7 mouse cellular contexts compared by ENCODE assay signal in the genomic region with DNA sequence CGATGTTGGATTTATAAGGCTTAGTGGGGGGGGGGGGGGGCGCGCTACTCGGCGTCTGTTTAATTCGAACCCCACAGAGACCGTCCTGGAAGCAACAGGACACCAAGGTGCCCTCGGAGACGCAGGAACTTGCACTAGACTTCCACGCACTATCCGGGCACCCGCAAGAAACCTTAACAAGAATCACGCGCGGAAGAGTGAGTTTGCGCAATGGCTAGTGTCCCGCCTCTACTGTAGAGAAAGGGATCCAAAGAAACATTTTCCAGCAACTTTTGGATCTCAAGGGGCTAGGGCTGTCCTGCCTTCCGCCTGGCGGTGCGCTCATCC. TPM values are rescaled to one million over a fixed set of nuclear protein-coding genes. Genes with fewer than 3 reads are reported as not detected.
DNase-seq lines count a peak whose midpoint lies in the region; ATAC-seq and TF ChIP-seq lines count a peak whose summit lies in the region.

No protein-coding gene starts in this region.

- H3K27me3 ChIP-seq in lung, postnatal 0 days (replicated peaks; ENCODE audit: insufficient read depth, low read length) = no peaks in the 10 kb centered on the region
- no peaks in the 10 kb centered on the region for H3K27me3 ChIP-seq in forebrain, embryonic 14.5 days (replicated peaks; ENCODE audit: control insufficient read depth, insufficient read depth, low read length)
- no peaks in the 10 kb centered on the region for H3K27me3 ChIP-seq in limb, embryonic 14.5 days (ENCODE audit: control insufficient read depth, insufficient read depth, low read length)
- no peaks in the 10 kb centered on the region for H3K27me3 ChIP-seq in stomach, embryonic 14.5 days (ENCODE audit: control insufficient read depth, insufficient read depth, low read length)

- ATAC-seq in lung, postnatal 0 days = no peak
- ATAC-seq in forebrain, embryonic 14.5 days = no peak
- no peak for ATAC-seq in limb, embryonic 14.5 days (ENCODE audit: low FRiP score, low read depth)
- ATAC-seq in stomach, embryonic 14.5 days (ENCODE audit: insufficient number of reproducible peaks, insufficient read depth, low FRiP score, low read depth) = no peak; the same call in 1 of the 2 replicates

- no peak overlapping the region for H3K27ac ChIP-seq in lung, postnatal 0 days (ENCODE audit: low read length)
- H3K27ac ChIP-seq in forebrain, embryonic 14.5 days (ENCODE audit: low read depth, low read length) = no peak overlapping the region
- peak overlapping the region; percentile 98 for H3K27ac ChIP-seq in limb, embryonic 14.5 days (replicated peaks; ENCODE audit: low read depth, low read length)
- H3K27ac ChIP-seq in stomach, embryonic 14.5 days (ENCODE audit: low read length) = peak overlapping the region; percentile 63; the same call in 1 of the 2 replicates

- no peak for TF ChIP-seq POLR2A in limb, embryonic 14.5 days (IDR thresholded peaks at IDR 0.05; ENCODE audit: borderline replicate concordance, extremely low read depth, insufficient read depth, insufficient read length)

- 4% methylated on average over 20 of the region's 20 CpGs for WGBS in lung, postnatal 0 days
- WGBS in forebrain, embryonic 14.5 days = 4% methylated on average over 20 of the region's 20 CpGs
- under 1% methylated on average over 16 of the region's 20 CpGs for WGBS in limb, embryonic 14.5 days
- 5% methylated on average over 20 of the region's 20 CpGs for WGBS in stomach, embryonic 14.5 days

- no peak for TF ChIP-seq CTCF in lung, postnatal 0 days (IDR thresholded peaks at IDR 0.05)

- H3K4me1 ChIP-seq in lung, postnatal 0 days (ENCODE audit: insufficient read depth, low read depth, low read length) = no peaks in the 10 kb centered on the region
- peaks cover 10% of the 10 kb centered on the region; the same call in 1 of the 2 replicates for H3K4me1 ChIP-seq in forebrain, embryonic 14.5 days (ENCODE audit: control insufficient read depth, insufficient read depth, low read length)
- peaks cover 49% of the 10 kb centered on the region for H3K4me1 ChIP-seq in limb, embryonic 14.5 days (ENCODE audit: control insufficient read depth, insufficient read depth, low read length)
- H3K4me1 ChIP-seq in stomach, embryonic 14.5 days (ENCODE audit: control insufficient read depth, insufficient read depth, low read length) = peaks cover 40% of the 10 kb centered on the region

- peak overlapping the region; percentile 100 for H3K4me2 ChIP-seq in lung, postnatal 0 days (replicated peaks; ENCODE audit: low read depth, low read length)
- peak overlapping the region; percentile 92 for H3K4me2 ChIP-seq in forebrain, embryonic 14.5 days (ENCODE audit: low read length)
- peak overlapping the region; percentile 97 for H3K4me2 ChIP-seq in limb, embryonic 14.5 days (replicated peaks; ENCODE audit: low read depth, low read length, severe bottlenecking)
- peak overlapping the region; percentile 100 for H3K4me2 ChIP-seq in stomach, embryonic 14.5 days (replicated peaks; ENCODE audit: low read depth, low read length)

- no peaks in the 10 kb centered on the region for H3K36me3 ChIP-seq in lung, postnatal 0 days (ENCODE audit: insufficient read depth, low read length)
- no peaks in the 10 kb centered on the region for H3K36me3 ChIP-seq in forebrain, embryonic 14.5 days (ENCODE audit: control insufficient read depth, insufficient read depth, low read length)
- peaks cover 5% of the 10 kb centered on the region; the same call in 1 of the 2 replicates for H3K36me3 ChIP-seq in limb, embryonic 14.5 days (ENCODE audit: control insufficient read depth, insufficient read depth, low read length)
- H3K36me3 ChIP-seq in stomach, embryonic 14.5 days (ENCODE audit: control insufficient read depth, insufficient read depth, low read length) = no peaks in the 10 kb centered on the region

- peak overlapping the region; percentile 56 for H3K4me3 ChIP-seq in lung, postnatal 0 days (ENCODE audit: low read depth, low read length)
- peak overlapping the region; percentile 64 for H3K4me3 ChIP-seq in forebrain, embryonic 14.5 days (ENCODE audit: low read depth, low read length)
- peak overlapping the region; percentile 86 for H3K4me3 ChIP-seq in limb, embryonic 14.5 days (replicated peaks; ENCODE audit: low read length)
- peak overlapping the region; percentile 70 for H3K4me3 ChIP-seq in stomach, embryonic 14.5 days (ENCODE audit: low read depth, low read length)

- TF ChIP-seq EP300 in lung, postnatal 0 days (IDR thresholded peaks at IDR 0.05) = no peak

- no peak overlapping the region for H3K9ac ChIP-seq in lung, postnatal 0 days (replicated peaks; ENCODE audit: low read depth)
- H3K9ac ChIP-seq in forebrain, embryonic 14.5 days (ENCODE audit: low read length) = peak overlapping the region; percentile 80
- H3K9ac ChIP-seq in limb, embryonic 14.5 days (ENCODE audit: low read depth, low read length, severe bottlenecking) = peak overlapping the region; percentile 92
- peak overlapping the region; percentile 78 for H3K9ac ChIP-seq in stomach, embryonic 14.5 days (replicated peaks; ENCODE audit: low read depth, low read length)

- no peaks in the 10 kb centered on the region for H3K9me3 ChIP-seq in lung, postnatal 0 days (ENCODE audit: low read length)
- no peaks in the 10 kb centered on the region for H3K9me3 ChIP-seq in forebrain, embryonic 14.5 days (replicated peaks; ENCODE audit: control insufficient read depth, low read length)
- no peaks in the 10 kb centered on the region for H3K9me3 ChIP-seq in limb, embryonic 14.5 days (ENCODE audit: control insufficient read depth, low read length)
- H3K9me3 ChIP-seq in stomach, embryonic 14.5 days (ENCODE audit: control insufficient read depth, low read depth, low read length) = no peaks in the 10 kb centered on the region

- DNase-seq in lung, postnatal 0 days (ENCODE audit: low spot score) = no peak
- no peak for DNase-seq in lung, adult 18-20 months
- no peak for DNase-seq in forebrain, embryonic 14.5 days (ENCODE audit: low spot score)
- peak; percentile 59 for DNase-seq in limb, embryonic 14.5 days (ENCODE audit: low spot score)
- DNase-seq in left cerebral cortex, adult 11 months (ENCODE audit: low spot score) = no peak
- no peak for DNase-seq in layer of hippocampus, postnatal 25 days (ENCODE audit: extremely low spot score in 1 of 2, low spot score in 1 of 2)

RNA-seq across cellular contexts. Expression of gene Tns3, which starts 40.5 kb away (rescaled TPM):
- 34.9 and 37.5 TPM in 2 replicates for polyA plus RNA-seq in lung, postnatal 0 days (2015; fragmentation: Nextera tagmentation; extraction: Ambion mirVana)
- 4.4 and 5.2 TPM in 2 replicates for polyA plus RNA-seq in forebrain, embryonic 14.5 days (2014; fragmentation: Nextera tagmentation; extraction: Ambion mirVana)
- polyA plus RNA-seq in limb, embryonic 14.5 days (2012; rRNA removed) = 59.1 and 77.2 TPM in 2 replicates
- polyA plus RNA-seq in limb, embryonic 14.5 days (2014; fragmentation: Nextera tagmentation; extraction: Ambion mirVana) = 27.4 and 33.3 TPM in 2 replicates
- polyA plus RNA-seq in stomach, embryonic 14.5 days (2014; fragmentation: Nextera tagmentation; extraction: Ambion mirVana) = 29.7 and 31.2 TPM in 2 replicates
- total RNA-seq in layer of hippocampus, postnatal 25 days (2021) = 10 to 100 TPM; 46.6 to 53.2 TPM

Comparison
In these comparisons a context has a peak if more than half of its experiments do, and no peak if none do; other contexts are left out.
1. H3K27ac ChIP-seq: peak in limb, embryonic 14.5 days (single experiment) and stomach, embryonic 14.5 days (single experiment); none in lung, postnatal 0 days (single experiment) and forebrain, embryonic 14.5 days (single experiment).
2. Peak in every context shown above with its lines, with median percentiles within 50 percentile points of each other: H3K4me2 ChIP-seq and H3K4me3 ChIP-seq.